Mouse (Mus musculus): ENCODE measurements at regions not wholly inside any gene's neighbourhood (a gene's known extent, or its start where the extent isn't known, plus 50 kb on each side); places are given as distances from the start of the nearest gene placed in this dataset.

DNA sequence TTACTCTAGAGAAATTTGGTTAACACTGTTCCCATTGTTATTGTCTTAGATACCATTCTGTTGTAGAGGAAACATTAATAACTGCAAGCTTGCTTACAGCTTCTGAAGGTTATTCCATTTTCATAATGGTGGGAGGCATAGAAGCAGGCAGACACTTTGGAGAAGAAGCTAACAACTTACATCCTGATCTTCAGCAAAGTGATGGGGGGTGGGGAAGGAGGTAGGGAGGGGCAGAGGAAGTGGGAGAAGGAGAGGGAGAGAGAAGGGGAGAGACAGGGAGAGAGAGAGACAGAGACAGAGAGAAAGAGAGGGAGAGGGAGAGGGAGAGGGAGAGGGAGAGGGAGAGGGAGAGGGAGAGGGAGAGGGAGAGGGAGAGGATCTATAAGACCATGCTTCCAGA lies 50.6 kb upstream of the Cox7c start:
- TF ChIP-seq CTCF (conservative IDR thresholded peaks at IDR 0.05; ENCODE audit: low read length) (no peak), NANOG (IDR thresholded peaks at IDR 0.05; ENCODE audit: borderline replicate concordance, low read length) (no peak), POU5F1 (IDR thresholded peaks at IDR 0.05; ENCODE audit: borderline replicate concordance, low read length) (no peak)

More for the DNA sequence above, 50.6 kb upstream of the Cox7c start:
- peaks cover 35% of the 10 kb centered on the region for H3K9me3 ChIP-seq (ENCODE audit: low read length)
- no peaks in the 10 kb centered on the region for H3K27me3 ChIP-seq (ENCODE audit: insufficient read depth, low read length)
- H3K4me1 ChIP-seq (replicated peaks; ENCODE audit: low read depth, low read length) = no peaks in the 10 kb centered on the region
- peaks cover 3% of the 10 kb centered on the region; the same call in 1 of the 2 replicates for H3K36me3 ChIP-seq (ENCODE audit: insufficient read depth, low read length)
- no peak overlapping the region for H3K4me3 ChIP-seq (replicated peaks; ENCODE audit: low read length)
